Mouse (Mus musculus): ENCODE data around the gene Slamf6.
"Not testable (repeated sequence)": the region's sequence is repeated elsewhere in the genome, so short reads cannot be mapped to it uniquely, and the experiment has no call there.

The Slamf6 gene

DNA sequence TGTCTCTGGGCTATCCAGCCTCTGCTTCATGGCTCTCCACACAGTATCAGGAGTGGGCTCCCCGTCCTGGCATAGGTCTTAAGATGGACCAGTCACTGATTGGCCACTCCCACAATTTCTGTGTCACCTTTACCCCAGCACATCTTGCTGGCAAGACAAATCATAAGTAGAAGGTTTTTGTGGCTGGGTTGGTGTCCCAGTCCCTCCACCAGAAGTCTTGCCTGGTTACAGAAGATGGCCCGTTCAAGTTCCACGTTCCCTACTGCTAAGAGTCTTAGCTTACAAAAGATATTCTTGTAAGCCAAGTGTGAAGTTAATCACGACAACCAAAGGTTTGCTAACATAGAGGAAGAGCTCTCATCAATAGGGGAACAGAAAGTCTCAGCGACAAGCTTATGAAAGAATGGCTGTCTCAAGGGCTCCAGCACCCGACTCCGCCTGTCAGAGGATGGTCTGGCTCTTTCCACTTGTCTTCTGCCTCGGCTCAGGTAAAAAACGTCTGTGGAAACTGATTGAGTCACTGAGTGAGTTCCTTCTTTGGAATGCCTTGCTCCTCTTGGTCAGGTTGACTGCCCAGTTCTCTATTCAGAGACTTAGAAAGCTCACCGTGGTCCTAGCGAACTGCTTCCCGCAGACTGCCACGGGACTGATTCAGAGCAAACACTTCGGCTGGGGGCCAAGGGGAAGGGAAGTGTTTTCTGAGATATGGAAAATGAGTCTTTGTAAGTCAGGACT is at the start of gene Slamf6:
Gene Slamf6 (plus strand): TSS at position 211 of the 735 bp plus-strand sequence.
- peak; percentile 2 for DNase-seq

DNA sequence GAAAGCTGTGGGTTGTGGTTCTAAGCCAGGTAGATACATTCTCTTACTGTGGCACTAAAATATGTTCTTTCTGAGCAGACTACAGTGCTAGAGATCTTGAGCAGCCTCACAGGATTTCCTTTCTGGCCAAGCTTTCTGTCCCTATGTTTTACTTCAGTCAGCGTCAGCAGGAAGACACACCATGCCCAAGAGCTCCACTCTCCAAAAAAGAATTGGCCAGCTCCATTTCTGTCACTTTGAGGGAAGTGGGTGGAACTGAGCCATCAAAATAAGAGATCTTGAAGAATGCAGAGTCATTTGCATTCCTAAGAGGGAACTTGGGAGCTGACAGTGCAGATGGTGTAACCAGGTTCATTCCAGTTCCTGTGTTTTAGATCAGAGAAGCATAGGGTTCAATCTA is 30.3 kb upstream of the Slamf6 start:
- DNase-seq: no peak

DNA sequence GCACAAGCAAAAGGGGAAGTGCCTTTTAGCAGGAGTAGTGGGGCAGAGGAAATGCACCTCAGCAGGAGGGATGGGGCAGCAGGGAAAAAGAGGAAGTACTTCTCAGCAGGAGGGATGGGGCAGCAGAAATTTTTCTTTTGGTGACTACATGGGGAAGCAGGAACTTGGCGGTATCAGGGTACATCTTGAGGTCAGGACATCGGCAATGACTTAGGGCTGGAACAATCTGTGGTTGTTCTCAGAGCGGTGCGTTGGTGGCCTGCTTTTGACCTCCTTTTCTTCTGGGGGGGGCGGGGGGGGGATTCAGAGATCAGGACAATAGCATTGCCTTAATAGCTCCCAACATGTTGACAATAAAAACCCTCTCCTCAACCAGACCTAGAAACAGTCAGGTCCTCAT is 22.0 kb upstream of the Slamf6 start, which contains the start of gene Gm10521:
Gene Gm10521 (plus strand): TSS at position 301 of the 400 bp plus-strand sequence.
- DNase-seq: not testable (repeated sequence)

DNA sequence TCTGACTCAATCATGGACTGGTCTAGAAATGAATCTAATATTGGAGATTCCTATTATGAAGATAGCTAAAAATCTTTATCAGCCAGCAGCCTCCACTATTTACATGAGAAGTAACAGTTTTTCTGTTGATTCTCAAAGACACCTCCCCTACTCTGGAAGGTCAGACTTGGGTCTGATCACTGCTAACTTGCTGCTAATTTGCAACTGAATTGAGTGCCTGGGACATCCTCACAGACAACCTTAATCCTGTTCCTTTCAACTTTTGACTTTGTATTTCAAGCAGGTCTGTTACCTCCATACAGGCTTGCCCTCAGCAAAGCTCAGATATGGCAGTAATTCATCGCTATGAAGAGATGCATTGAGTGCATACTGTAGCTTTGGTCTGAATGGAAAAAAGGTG is 13.3 kb upstream of the Slamf6 start:
- no peak for DNase-seq

DNA sequence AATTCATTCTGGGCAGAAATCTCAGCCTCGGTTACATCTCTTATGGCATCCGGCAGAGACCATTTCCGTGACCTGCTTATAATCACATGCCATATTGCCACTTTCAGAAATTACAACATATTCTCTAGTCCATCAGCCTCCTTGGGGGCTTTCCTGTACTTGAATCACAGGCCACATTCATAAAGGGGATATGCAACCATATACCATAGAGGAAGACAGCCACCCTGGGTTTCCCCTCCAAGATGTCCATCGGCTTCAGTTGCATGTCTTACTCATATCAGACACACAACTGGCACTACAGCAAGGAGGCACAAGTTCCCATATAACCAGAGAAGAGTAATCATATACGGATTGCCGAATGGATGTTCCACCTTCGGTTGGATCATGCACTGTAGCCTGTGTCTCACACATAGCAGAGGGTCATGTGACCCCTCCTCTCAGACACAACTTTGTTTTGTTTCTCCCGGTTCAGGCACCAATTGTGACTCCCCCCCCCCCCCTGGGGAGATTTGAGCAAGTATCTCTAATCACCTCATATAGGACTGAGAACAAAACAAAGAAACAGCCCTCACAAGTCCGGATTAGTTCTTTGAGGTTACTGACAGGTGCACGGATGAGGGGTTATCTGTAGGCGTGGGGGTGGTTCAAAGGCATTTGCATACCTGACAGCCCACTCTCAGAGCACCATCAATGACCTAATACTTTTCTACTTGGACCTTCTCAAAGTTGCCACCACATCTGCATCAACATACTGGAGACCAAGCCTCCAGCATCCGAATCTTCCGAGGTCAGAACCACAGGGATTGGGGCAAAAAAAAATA is 1.5 kb upstream of the Slamf6 start:
- DNase-seq: no peak

DNA sequence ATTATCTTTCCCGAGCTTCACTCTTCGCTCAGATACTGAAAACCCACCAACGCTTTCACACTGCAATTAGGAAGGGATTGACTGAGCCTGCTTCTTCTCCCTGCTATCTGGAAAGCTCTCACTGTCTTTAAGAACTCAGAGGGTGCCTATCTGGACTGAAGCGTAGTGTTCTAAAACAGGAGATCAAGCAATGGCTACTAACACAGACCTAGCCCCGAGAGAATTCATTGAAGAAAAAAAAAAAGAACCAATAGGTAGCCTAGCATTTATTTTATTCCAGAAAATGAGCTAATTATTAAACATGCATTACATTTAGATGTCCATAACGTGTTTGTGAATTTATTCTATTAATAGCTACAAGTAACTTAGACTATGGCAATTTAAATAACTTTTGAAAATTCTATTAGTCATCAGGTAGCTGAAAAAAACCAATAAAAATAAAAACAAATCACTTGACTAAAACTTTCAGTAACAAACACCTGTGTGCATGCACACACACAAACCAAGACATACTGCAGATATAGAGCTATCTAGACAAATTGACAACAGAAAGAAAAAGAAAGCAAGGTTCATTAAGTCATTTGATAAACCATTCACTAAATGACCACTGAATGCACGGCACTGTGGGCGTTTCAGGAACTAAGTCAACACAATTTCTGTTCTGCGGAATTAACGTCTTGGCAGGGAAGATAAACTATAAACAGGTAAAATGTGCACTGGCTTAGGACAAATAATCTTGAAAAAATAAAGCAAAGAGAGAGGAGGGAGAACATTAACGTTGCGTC is 1.0 kb downstream of the Slamf6 start:
- DNase-seq: no peak

DNA sequence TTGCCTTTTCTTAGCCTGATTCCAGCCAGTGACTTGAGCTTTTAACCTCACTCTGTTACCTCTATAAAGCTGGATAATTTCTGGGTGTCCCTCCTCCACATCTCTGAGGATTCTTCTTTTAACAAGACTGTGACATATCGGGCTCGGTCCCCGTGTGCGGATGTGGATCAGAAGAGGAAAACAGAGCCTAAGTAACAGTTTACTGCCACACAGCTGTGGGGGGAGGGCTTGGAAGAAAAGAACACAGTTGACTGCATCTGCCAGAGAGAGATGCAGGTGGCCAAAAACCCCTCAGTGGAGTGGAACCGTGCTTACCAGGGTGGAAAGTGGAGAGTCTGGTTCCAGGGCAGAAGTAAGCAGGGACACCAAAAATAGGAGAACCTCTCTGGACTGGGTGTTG is 1.9 kb downstream of the Slamf6 start:
- DNase-seq: no peak

DNA sequence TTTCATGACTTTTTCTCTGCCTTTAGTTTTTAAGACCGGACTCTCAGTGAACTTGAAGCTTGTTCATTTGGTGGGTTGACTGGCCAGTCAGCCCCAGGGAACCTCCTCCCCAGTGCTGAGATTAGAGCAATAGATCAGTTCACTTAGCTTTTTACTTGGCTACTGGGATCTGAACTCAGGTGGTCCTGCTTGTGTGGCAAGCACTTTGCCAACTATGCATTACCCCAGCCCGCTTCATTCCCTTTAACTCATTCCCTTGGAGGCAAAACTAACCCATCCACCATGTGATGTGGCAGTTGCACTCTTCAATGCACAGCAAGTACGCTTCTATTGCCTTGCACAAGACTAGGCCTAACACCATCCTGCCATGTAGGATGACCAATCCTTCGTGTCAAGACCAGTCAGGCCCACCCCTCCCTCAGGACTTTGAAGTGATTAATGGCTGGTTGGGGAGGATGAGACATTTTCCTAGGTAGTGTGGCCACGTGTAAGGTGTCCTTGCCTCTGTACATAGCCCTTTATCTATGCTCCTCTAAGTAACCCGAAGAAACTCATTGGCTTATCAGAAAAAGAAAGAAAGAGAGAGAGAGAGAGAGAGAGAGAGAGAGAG is 2.7 kb downstream of the Slamf6 start:
- DNase-seq: no peak

DNA sequence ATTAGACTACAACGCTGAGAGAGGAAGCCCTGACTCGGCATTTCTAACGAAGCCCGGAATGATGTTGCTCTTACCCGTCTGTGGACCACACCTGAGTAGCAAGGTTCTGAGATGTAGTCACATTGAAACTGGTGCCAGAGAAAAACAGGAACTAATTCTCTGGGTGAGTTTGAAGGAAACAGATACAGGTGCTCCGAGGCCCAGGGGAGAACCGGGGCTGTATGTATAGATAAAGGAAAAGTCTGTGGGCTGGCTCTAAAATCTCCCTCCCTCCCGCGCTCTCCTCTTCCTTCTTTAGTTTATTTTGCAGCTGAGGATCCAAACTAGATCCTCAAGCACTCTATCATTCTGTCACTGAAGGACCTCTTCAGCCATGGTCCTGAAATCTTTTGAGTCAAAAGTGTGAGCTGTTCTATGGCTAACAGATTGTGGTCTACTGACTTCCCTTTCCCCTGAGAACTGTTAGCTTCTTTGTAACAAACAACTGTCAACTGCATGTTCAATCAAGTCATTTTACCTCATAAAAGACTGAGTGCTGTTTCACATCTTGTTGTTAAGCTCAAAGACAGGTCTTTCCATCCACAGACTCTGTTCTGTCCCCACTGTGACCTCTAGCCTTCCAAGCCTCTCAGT is 3.8 kb downstream of the Slamf6 start:
- no peak for DNase-seq

DNA sequence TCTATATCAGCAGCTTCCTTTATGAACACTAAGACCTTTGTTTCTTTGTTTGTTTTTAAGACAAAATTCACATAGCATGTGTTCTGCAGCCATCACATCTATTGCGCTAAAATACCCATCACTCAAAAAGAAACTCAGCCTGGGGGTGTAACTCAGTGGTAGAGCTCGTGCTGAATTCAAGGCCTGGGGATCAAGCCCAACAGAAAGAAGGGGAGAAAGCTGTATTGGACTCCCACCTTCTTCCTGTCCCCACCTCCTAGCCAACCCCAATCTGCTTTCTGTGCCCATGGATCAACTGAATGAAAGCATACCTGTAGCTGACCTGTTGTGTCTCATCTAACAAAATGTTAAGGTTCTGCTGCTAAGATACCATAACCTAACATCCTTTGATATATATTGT is 4.3 kb downstream of the Slamf6 start:
- DNase-seq: no peak

DNA sequence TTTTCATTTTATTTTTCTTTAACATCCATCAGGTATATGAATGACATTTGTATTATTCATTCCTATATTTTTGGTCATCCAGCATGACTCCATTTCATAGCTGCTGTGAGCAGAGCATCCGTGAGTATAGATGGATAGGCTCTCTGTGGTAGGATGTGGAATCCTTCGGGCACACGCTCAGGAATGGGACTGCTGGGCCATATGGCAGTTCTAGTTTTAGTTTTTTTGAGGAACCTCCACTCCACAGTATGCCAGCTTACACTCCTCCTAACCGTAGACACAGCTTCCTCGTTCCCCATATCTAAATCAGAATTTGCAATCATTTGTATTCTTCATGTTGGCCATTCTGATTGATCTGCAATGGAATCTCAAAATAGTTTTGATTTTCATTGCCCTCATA is 5.5 kb downstream of the Slamf6 start:
- DNase-seq: no peak

DNA sequence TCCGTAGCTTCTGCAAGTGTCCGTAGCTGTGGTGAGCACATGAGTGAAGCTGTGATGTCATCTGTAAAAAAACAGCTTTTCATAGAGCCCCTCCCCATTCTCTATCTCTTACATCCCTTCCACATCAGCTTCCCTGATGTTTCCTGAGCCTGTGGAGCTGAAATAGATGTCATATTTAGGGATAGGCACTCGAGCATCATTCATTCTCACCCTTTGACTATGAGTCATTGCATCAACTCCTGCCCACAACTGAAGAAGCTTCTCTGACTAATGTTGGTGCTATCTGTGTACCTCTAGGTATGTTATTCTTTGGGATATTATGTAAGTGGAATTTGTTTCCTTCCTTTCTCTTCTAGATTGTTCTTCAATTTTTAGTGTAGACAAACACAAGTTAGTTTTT is 7.6 kb downstream of the Slamf6 start:
- DNase-seq: no peak

DNA sequence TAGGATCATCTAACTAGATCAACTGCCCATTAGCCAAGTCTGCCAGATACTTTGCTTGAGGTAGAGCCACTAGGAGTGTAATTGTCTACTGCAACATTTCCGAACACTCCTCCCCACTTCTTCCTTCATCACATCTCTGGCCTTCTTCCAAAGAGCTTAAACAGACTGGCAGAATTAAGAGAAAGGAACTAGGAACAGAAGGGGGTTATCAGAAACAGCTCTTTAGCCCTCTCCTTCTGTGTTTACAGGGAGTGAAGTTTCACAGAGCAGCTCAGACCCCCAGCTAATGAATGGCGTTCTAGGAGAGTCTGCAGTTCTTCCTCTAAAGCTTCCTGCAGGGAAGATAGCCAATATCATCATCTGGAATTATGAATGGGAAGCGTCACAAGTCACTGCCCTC is 16.5 kb downstream of the Slamf6 start:
- no peak for DNase-seq

DNA sequence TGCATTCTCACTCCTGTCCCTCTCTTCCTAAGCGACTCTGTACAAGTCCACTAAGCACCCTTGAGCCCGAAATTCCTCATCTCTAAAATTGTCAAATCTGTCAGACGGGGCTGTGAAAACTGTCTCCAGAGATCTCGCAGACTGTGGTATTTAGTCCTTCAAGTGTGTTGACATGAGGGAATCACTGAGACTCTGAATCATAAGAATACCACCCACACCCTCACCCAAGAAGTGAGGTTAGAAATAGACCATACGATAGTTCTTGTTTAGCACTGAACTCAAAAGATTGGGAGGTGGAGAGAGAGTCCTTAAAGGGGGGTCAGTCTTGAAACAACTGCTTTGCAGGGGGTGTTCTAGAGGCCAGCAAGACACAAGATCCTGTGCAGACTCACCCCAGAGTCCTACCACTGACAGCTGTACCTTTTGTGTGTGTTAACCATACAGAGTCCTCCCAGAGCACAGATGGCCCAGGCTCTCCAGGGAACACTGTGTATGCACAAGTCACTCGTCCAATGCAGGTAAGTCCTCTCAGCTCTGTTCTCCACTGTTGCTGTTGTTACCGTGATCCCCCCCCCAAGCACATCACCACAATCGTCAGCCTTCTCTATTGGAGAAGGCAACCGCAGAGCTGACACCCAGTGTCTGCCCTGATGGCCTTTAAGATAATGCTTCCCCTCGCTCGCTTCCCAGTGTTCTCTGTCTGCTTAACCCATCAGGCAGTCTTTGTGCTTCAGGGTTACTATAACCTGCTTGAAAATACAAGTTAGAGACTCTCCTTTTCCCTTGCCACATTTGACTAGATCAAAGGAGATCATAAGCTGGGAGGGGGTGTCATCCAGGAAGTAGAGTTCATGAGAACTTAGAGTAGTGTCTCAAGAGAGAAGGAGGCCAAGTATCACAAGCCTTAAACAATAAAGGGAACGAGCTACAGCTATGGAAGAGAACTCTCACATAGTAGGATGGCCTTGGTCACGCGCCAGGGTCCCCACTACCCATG is 21.9 kb downstream of the Slamf6 start:
- no peak for DNase-seq

DNA sequence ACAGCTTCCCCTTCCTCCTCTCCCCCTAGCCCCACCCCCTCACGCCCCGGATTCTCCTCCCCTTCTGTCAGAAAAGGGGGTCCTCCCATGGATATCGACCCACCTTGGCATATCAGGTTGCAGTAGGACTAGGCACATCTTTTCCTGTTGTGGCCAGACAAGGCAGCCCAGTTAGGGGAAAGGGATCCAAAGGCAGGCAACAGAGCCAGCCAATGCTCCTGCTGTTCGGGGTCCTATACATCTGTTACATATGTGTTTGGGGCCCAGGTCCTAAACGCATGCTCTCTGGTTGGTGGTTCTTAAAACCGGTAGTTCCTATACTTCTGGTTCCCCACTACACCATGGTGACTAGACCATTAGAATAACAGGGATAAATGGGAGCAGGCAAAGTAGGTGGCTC is 23.3 kb downstream of the Slamf6 start:
- no peak for DNase-seq

DNA sequence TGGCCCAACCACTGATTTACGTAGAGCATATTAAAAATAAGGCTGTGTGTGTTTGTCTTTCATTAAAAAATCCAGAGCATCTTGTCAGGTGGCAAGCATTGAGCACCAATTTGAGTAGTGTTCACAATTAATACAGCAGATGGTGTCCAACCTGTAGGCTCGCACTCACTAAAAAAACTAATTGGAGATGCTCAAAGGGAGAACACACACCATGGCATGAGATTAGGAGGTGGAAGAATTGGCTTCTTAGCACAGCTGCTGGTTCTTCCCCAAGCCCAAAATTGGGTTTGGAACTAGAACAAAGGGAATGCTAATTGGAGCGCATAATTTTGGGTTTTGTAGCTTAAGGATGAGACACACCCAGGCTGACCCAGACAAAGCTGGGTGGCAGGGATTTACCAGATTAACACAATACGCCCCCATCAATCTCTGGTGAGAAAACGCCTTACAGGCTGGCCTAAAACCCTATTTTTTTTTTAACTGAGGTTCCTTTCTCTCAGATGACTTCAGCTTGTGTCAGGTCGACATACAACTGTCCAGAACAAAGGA is 29.2 kb downstream of the Slamf6 start:
- no peak for DNase-seq

DNA sequence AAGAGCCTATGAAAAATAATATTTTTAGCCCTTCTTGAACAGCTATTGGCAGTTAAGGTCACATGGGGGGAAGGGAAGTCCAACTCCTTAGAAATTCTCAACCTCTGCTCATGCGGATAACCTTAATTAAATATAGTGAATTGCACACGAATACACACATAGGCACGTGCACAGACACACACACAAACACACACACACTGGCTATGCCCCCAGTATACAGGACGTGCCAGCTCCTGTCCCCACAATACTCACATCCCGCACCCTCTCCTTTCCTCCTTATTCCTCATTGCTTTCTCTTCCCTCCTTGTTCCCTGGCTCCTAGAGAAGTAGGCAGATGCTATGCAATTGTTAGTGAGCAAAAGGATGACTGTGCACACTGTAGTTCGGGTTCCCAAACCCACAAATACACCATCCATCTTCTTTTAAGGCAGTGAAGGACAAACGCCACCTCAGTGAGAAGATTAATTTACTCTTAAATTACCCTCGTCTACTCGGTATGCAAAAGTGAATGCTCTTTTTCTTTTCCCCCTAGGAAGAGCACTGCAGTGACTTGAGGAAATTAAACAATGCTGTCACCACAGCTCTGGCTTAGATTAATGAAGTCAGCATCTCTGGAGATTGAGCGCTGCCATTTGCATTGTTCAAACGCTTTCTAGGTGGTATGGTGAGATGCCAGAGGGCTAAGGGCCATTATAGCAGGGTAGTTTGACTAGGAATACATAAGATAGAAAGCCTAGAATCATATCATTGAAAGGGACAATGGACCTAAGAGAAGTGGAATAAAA is 31.0 kb downstream of the Slamf6 start:
- DNase-seq: no peak

DNA sequence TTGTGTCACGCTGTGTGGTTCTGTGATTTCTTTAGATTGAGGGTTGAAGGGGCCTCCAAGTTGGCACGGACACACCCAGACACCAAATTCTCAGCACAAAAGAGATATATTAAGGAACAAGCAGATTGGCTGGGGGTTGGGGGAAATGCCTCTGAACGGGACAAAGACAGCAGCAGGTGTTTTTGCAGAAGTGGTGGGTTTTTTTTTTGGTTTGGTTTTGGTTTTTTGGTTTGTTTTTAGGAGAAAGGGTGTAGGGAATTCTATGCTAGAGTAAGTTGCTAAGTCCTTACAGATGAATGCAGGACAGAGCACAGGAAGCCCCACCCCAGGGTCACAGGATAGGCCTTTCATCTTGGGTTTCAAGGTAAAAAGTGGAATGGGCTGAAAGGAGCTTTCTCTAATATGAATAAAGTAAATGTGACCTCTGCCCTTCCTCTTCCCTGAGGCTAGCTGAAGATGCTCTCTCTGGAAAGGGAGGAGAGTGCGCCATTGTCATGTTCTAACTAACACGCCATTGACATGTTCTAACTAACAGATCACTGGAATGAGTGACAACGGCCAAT is 31.7 kb downstream of the Slamf6 start:
- no peak for DNase-seq

DNA sequence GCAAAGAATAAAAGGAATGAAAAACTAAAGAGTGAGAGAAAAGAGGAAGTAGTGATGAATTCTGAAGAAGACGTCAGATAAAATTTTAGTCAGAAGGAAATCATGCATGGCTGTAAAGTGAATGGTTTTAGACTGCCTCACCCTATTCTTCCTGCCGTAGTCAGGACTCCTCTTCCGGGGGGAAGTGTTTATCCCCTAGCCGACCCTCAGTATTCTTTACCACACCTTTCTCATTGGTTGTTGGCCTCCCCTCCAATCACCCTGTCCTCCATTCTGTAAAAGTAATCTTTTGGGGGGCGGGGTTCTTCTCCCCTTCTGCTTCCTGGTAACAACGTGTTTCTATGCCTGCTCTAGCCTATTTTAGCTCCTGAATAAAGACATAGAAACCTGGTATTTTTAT is 37.8 kb downstream of the Slamf6 start:
- DNase-seq: no peak

DNA sequence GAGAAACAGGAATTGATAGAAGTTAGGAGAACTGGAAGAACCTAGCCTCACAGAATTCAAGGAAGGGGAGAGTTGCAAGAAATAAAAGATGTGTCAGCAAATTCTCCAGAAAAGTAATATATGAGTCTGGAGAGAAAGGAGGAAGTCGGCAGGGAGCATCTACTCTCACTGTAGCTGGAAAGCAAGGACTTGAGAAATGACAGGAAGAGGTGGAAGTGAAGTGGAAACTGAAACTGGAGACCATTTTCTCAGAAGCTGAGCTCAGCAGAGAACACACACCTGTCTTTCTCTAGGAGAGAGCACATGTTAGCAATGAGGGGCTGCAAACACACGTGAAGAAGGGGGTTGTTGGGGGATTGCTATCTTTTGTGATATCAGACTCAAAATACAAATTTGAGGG is 40.1 kb downstream of the Slamf6 start:
- DNase-seq: no peak
